Mouse (Mus musculus) brain, embryonic 14.5 days (tissue): ENCODE results near the gene Mapk9.

Experiments used
- CTCF ChIP-seq: fragments of 200-500 bp; IDR thresholded peaks from 2 replicates; pipeline ENCODE4 v1.5.1; 2012; ENCODE audit warnings: inconsistent platforms, mild to moderate bottlenecking, moderate library complexity, borderline replicate concordance; ENCODE audit not compliant: insufficient read depth, insufficient read length; ENCODE audit errors: extremely low read depth
- POLR2A ChIP-seq: fragments of 200-500 bp; IDR thresholded peaks from 2 replicates; pipeline ENCODE4 v1.6.1; 2012; ENCODE audit warnings: mild to moderate bottlenecking, inconsistent platforms, borderline replicate concordance; ENCODE audit not compliant: poor library complexity, insufficient read depth, insufficient read length, severe bottlenecking; ENCODE audit errors: extremely low read depth

GRCm38 (mm10) chr11:49848080-49848815 lies 1.7 kb downstream of the Mapk9 start:
- TF ChIP-seq CTCF = no peak
- no peak for TF ChIP-seq POLR2A
